Mouse (Mus musculus) hindbrain, embryonic 10.5 days (tissue): ENCODE measurements around the gene Rad23a. TPM values are rescaled to one million over a fixed set of nuclear protein-coding genes. Genes with fewer than 3 reads are reported as not detected.
A peak's percentile ranks its signal among the peaks of the same experiment; 100 is the strongest.

Source experiments
- DNase-seq: peaks from one replicate; pipeline ENCODE4 v3.0.0-alpha.2; 2017; ENCODE audit warnings: low spot score
- H3K27ac ChIP-seq: fragments of 300-500 bp; sonication (generic); 2 replicates; pipeline ENCODE4 v1.5.1; 2016; ENCODE audit warnings: mild to moderate bottlenecking, moderate library complexity
- H3K27me3 ChIP-seq: fragments of 300-500 bp; sonication (generic); 2 replicates; pipeline ENCODE4 v1.6.1; 2016; ENCODE audit warnings: mild to moderate bottlenecking; ENCODE audit not compliant: poor library complexity, insufficient read depth, severe bottlenecking
- H3K36me3 ChIP-seq: fragments of 300-500 bp; sonication (generic); 2 replicates; pipeline ENCODE4 v1.6.1; 2016; ENCODE audit warnings: mild to moderate bottlenecking, moderate library complexity
- H3K4me1 ChIP-seq: fragments of 300-500 bp; sonication (generic); replicated peaks from 2 replicates; pipeline ENCODE4 v1.6.1; 2016; ENCODE audit warnings: mild to moderate bottlenecking
- H3K4me3 ChIP-seq: fragments of 300-500 bp; sonication (generic); 2 replicates; pipeline ENCODE4 v1.5.1; 2016; ENCODE audit warnings: mild to moderate bottlenecking, moderate library complexity
- H3K9me3 ChIP-seq: fragments of 300-500 bp; sonication (generic); 2 replicates; pipeline ENCODE4 v1.6.1; 2016; ENCODE audit warnings: mild to moderate bottlenecking, moderate library complexity
- WGBS: fragments of 180-500 bp; shearing (Covaris S2); methylation state at CpG from one replicate; pipeline ENCODE4 v1.1.7; 2016; 5-methylcytosine and 5-hydroxymethylcytosine counted together
- polyA plus RNA-seq: library from polyadenylated mRNA; unstranded; fragments of >200 nt; fragmentation: Nextera tagmentation; extraction: Ambion mirVana; gene quantifications from 2 replicates; pipeline ENCODE4 v1.2.1, GENCODE M21; 2016

Gene Rad23a
- polyA plus RNA-seq, 1 experiment from 2014 or later = 115 TPM

DNA sequence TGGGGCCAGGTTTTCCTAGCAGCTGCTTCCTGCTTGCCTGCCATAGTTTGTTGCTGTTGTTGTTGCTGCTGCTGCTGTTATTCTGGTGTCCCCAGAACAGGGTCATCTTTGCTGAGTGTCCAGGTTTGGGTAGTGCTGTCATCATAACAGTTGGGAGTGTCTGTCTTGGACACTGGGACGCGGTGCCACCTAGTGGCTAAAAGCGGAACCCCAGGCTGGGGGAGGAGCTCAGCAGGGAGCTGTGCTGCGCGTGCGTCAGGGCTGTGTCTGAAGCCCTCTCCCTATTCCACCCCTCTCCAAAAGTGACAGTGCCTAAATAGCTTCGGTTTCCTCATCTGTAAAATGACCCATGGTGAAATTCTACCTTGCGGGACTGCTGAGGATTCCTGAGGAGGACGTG, 24.9 kb downstream of the Rad23a start:
- peaks cover 39% of the 10 kb centered on the region for H3K4me1 ChIP-seq
- H3K36me3 ChIP-seq = no peaks in the 10 kb centered on the region
- H3K27ac ChIP-seq = no peak overlapping the region
- H3K27me3 ChIP-seq = peaks cover 70% of the 10 kb centered on the region
- peak; percentile 93 for DNase-seq
- H3K9me3 ChIP-seq = no peaks in the 10 kb centered on the region
- 11% methylated on average over 9 of the region's 9 CpGs for WGBS
- no peak overlapping the region for H3K4me3 ChIP-seq

- Histone ChIP-seq H3K9me3 (no peaks in the 10 kb centered on the region), H3K4me3 (0 out of 2 replicates have a peak overlapping the region, but pooled peaks have one; percentile 3), H3K4me1 (peaks cover 41% of the 10 kb centered on the region), H3K27me3 (peaks cover 75% of the 10 kb centered on the region), H3K27ac (peak overlapping the region; percentile 60), H3K36me3 (no peaks in the 10 kb centered on the region)
- 47% methylated on average over 19 of the region's 19 CpGs for WGBS
- no peak for DNase-seq
Observed at GRCm38 (mm10) chr8:84814555-84815441, 25.7 kb downstream of the Rad23a start.

GRCm38 (mm10) chr8:84814240-84814554, 26.3 kb downstream of the Rad23a start:
- H3K27ac ChIP-seq = no peak overlapping the region
- H3K36me3 ChIP-seq = no peaks in the 10 kb centered on the region
- WGBS = 89% methylated on average over 11 of the region's 11 CpGs

GRCm38 (mm10) chr8:84813830-84814229, 26.6 kb downstream of the Rad23a start:
- Histone ChIP-seq H3K4me3 (no peak overlapping the region), H3K36me3 (no peaks in the 10 kb centered on the region), H3K27ac (no peak overlapping the region), H3K9me3 (no peaks in the 10 kb centered on the region), H3K27me3 (peaks cover 85% of the 10 kb centered on the region), H3K4me1 (peaks cover 50% of the 10 kb centered on the region)
- no peak for DNase-seq
- WGBS = 91% methylated on average over 3 of the region's 3 CpGs

More at GRCm38 (mm10) chr8:84814240-84814554, 26.3 kb downstream of the Rad23a start:
- H3K4me3 ChIP-seq = no peak overlapping the region
- peaks cover 46% of the 10 kb centered on the region for H3K4me1 ChIP-seq
- DNase-seq = no peak
- peaks cover 81% of the 10 kb centered on the region for H3K27me3 ChIP-seq
- no peaks in the 10 kb centered on the region for H3K9me3 ChIP-seq

DNA sequence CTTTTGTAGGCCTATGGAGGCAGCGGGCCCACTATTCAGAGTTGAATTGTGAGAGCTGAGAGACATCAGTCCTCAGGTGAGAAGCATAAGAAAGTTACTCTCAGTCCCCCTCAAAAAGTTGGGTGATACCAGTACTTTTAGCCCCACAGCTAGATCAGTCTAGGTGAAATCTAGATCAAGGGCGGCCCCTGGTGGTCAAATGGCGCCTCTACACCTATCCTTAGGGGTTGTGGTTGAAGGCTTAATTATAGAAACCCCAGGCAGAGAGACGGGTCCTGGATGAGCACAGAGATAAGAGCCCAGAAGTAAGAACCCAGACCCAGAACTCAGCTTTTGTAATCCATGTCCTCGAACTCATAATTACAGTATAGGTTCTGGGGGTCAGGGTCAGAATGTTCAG, 27.4 kb downstream of the Rad23a start:
- H3K36me3 ChIP-seq = no peaks in the 10 kb centered on the region
- no peak overlapping the region for H3K4me3 ChIP-seq
- 3% methylated on average over 5 of the region's 5 CpGs for WGBS
- H3K27ac ChIP-seq = no peak overlapping the region
- DNase-seq = peak; percentile 82
- H3K9me3 ChIP-seq = no peaks in the 10 kb centered on the region
- peaks cover 91% of the 10 kb centered on the region for H3K27me3 ChIP-seq
- H3K4me1 ChIP-seq = peaks cover 50% of the 10 kb centered on the region

- DNase-seq = no peak
- Histone ChIP-seq H3K9me3 (no peaks in the 10 kb centered on the region), H3K27ac (peak overlapping the region; percentile 81), H3K4me3 (peak overlapping the region; percentile 46), H3K36me3 (no peaks in the 10 kb centered on the region), H3K4me1 (peaks cover 50% of the 10 kb centered on the region), H3K27me3 (peaks cover 98% of the 10 kb centered on the region)
- WGBS = 17% methylated on average over 10 of the region's 10 CpGs
Observed at GRCm38 (mm10) chr8:84811303-84811702, 29.2 kb downstream of the Rad23a start.

DNA sequence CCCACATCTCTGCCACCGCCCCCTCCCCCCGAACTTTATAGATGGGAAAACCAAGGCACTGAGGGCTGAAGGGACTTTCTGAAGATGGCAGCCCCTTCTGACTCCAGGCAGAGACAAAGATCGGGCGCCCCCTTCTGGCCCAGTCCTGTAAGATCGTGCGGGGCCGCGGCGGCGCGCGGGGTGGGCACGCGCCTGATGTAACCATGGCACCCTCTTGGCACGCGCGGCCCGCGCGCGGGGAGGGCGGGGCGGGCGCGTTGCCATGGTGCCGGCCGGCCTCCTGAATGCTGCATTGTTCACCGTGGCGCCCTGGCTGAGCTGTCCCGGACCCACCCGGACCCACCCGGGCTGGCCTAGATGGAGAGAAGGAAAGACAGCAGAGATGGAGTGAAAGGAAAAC, 29.6 kb downstream of the Rad23a start:
- Histone ChIP-seq H3K9me3 (peaks cover 4% of the 10 kb centered on the region; the same call in 1 of the 2 replicates), H3K4me1 (peaks cover 50% of the 10 kb centered on the region), H3K36me3 (no peaks in the 10 kb centered on the region), H3K27me3 (peaks cover 98% of the 10 kb centered on the region), H3K4me3 (peak overlapping the region; percentile 46), H3K27ac (peak overlapping the region; percentile 81)
- 1% methylated on average over 32 of the region's 32 CpGs for WGBS
- DNase-seq = peak; percentile 94

GRCm38 (mm10) chr8:84809941-84810280, 30.6 kb downstream of the Rad23a start:
- Histone ChIP-seq H3K27me3 (peaks cover 98% of the 10 kb centered on the region), H3K27ac (no peak overlapping the region), H3K36me3 (no peaks in the 10 kb centered on the region), H3K4me1 (peaks cover 42% of the 10 kb centered on the region), H3K9me3 (peaks cover 6% of the 10 kb centered on the region; the same call in 1 of the 2 replicates), H3K4me3 (no peak overlapping the region)
- 83% methylated on average over 5 of the region's 5 CpGs for WGBS
- DNase-seq = no peak

DNA sequence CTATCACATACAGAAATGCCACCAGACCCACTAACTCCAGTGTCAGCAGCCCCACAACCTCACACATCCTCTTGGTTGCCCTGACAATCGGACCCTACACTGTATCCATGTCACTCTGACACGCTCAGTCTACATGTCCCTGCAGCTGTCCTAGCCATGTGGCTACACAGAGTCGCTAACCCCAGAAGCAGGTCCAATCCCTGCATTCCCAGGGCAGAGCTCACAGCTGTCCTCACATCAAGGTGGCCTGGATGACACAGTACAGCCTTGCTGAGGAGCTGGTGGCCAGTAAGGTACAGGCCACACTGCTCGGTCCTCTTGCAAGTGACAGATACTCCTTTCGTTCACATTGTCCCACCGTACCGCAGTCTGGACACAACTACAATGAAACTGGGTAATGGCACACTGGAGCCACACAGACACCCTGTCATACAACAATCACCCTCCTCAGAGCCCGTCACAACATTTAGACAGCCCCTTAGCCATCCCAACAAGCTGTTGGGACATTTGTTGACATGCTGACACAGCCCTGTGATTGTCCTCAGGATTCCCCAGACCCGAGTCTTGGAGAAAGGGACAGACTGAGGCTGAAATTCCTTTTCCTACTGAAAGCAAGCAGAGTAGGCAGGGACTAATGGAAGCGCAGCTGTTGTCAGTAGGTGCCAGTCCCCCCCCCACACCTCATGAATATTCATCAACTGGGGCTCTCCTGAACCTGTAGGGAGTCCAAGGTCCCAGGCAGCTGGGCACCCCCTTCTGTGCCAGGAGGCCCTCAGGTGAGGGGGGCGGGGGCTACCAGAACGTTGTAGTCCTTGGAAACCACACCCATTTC, 31.1 kb downstream of the Rad23a start:
- no peak overlapping the region for H3K27ac ChIP-seq
- H3K4me3 ChIP-seq = no peak overlapping the region
- peaks cover 6% of the 10 kb centered on the region; the same call in 1 of the 2 replicates for H3K9me3 ChIP-seq
- peaks cover 36% of the 10 kb centered on the region for H3K4me1 ChIP-seq
- no peaks in the 10 kb centered on the region for H3K36me3 ChIP-seq
- peaks cover 98% of the 10 kb centered on the region for H3K27me3 ChIP-seq
- no peak for DNase-seq
- 52% methylated on average over 12 of the region's 12 CpGs for WGBS

GRCm38 (mm10) chr8:84806031-84806430, 34.4 kb downstream of the Rad23a start:
- H3K27me3 ChIP-seq = peaks cover 98% of the 10 kb centered on the region
- WGBS = 92% methylated on average over 5 of the region's 5 CpGs

GRCm38 (mm10) chr8:84799999-84800831, 40.2 kb downstream of the Rad23a start, which contains the start of gene Nfix:
TSS of gene Nfix (minus strand) at chr8:84800344.
- Histone ChIP-seq H3K4me3 (peak within 1 kb of the TSS; percentile 56), H3K4me1 (peaks cover 14% of the 10 kb centered on the region; the same call in 1 of the 2 replicates), H3K27ac (peak within 1 kb of the TSS; percentile 62), H3K36me3 (no peaks in the 10 kb centered on the region), H3K9me3 (no peaks in the 10 kb centered on the region), H3K27me3 (peaks cover 98% of the 10 kb centered on the region)
- WGBS = 16% methylated on average over 112 of the region's 125 CpGs
- peak; percentile 40 for DNase-seq

More at GRCm38 (mm10) chr8:84806031-84806430, 34.4 kb downstream of the Rad23a start:
- no peak overlapping the region for H3K4me3 ChIP-seq
- no peak overlapping the region for H3K27ac ChIP-seq
- H3K9me3 ChIP-seq = peaks cover 6% of the 10 kb centered on the region; the same call in 1 of the 2 replicates
- DNase-seq = no peak
- peaks cover 16% of the 10 kb centered on the region for H3K4me1 ChIP-seq
- no peaks in the 10 kb centered on the region for H3K36me3 ChIP-seq
